Mouse (Mus musculus) myocyte (in vitro differentiated cells): Measurements from ENCODE around the gene Fbf1. TPM values are rescaled to one million over a fixed set of nuclear protein-coding genes. Genes with fewer than 3 reads are reported as not detected.
"Not testable (repeated sequence)": the region's sequence is repeated elsewhere in the genome, so short reads cannot be mapped to it uniquely, and the experiment has no call there.

Source experiments
- H3K27me3 ChIP-seq: one replicate; pipeline ENCODE4 v1.6.1; 2011; ENCODE audit not compliant: control insufficient read depth, insufficient read depth, insufficient read length
- H3K36me3 ChIP-seq: one replicate; pipeline ENCODE4 v1.6.1; 2011; ENCODE audit not compliant: control insufficient read depth, insufficient read depth
- H3K4me2 ChIP-seq: one replicate; pipeline ENCODE4 v1.6.1; 2011; ENCODE audit warnings: low read depth, control low read depth
- H3K4me3 ChIP-seq: one replicate; pipeline ENCODE4 v1.5.1; 2011; ENCODE audit warnings: mild to moderate bottlenecking, control low read depth, moderate library complexity
- H3K79me2 ChIP-seq: one replicate; pipeline ENCODE4 v1.6.1; 2011; ENCODE audit not compliant: control insufficient read depth, insufficient read depth
- H3ac ChIP-seq: one replicate; pipeline ENCODE4 v1.6.1; 2011; ENCODE audit not compliant: control insufficient read depth, insufficient read length
- CEBPB ChIP-seq: IDR thresholded peaks from 2 replicates; pipeline ENCODE4 v1.6.1; 2011; ENCODE audit warnings: mild to moderate bottlenecking, moderate library complexity; ENCODE audit not compliant: poor library complexity, insufficient read depth, severe bottlenecking
- E2F4 ChIP-seq: IDR thresholded peaks from one replicate; pipeline ENCODE4 v1.6.1; 2011; ENCODE audit warnings: mild to moderate bottlenecking, control low read depth, moderate library complexity; ENCODE audit not compliant: insufficient read depth
- MAX ChIP-seq: IDR thresholded peaks from one replicate; pipeline ENCODE4 v1.6.1; 2011; ENCODE audit warnings: low read depth, mild to moderate bottlenecking, control low read depth
- MYOD1 ChIP-seq, 3 experiments: IDR thresholded peaks; one replicate each; pipeline ENCODE4 v1.6.1; 2011; ENCODE audit warnings: control low read depth in 2 of 3, low read depth in 2 of 3, mild to moderate bottlenecking in 2 of 3, moderate library complexity in 1 of 3; ENCODE audit not compliant: insufficient read length in 2 of 3, control insufficient read depth in 1 of 3
- MYOG ChIP-seq, 3 experiments: IDR thresholded peaks; one replicate each; pipeline ENCODE4 v1.6.1; 2011; ENCODE audit warnings: control low read depth in 2 of 3, low read depth in 2 of 3, mild to moderate bottlenecking in 2 of 3; ENCODE audit not compliant: insufficient read length in 2 of 3, control insufficient read depth in 1 of 3, insufficient read depth in 1 of 3
- POLR2A ChIP-seq: IDR thresholded peaks from one replicate; pipeline ENCODE4 v1.6.1; 2011; ENCODE audit warnings: low read depth, mild to moderate bottlenecking, control low read depth, moderate library complexity; ENCODE audit not compliant: insufficient read length
- POLR2AphosphoS2 ChIP-seq: IDR thresholded peaks from one replicate; pipeline ENCODE4 v1.6.1; 2011; ENCODE audit warnings: low read depth, control low read depth; ENCODE audit not compliant: insufficient read length
- REST ChIP-seq: IDR thresholded peaks from one replicate; pipeline ENCODE4 v1.6.1; 2011; ENCODE audit warnings: mild to moderate bottlenecking, control low read depth, moderate library complexity; ENCODE audit not compliant: insufficient read depth, insufficient read length
- SRF ChIP-seq: IDR thresholded peaks from one replicate; pipeline ENCODE4 v1.6.1; 2011; ENCODE audit warnings: low read depth; ENCODE audit not compliant: control insufficient read depth, insufficient read length
- TCF12 ChIP-seq: IDR thresholded peaks from one replicate; pipeline ENCODE4 v1.6.1; 2011; ENCODE audit warnings: mild to moderate bottlenecking, control low read depth; ENCODE audit not compliant: poor library complexity, insufficient read depth, severe bottlenecking
- TCF3 ChIP-seq: IDR thresholded peaks from one replicate; pipeline ENCODE4 v1.6.1; 2011; ENCODE audit warnings: low read depth, control low read depth; ENCODE audit not compliant: insufficient read length
- USF1 ChIP-seq: IDR thresholded peaks from one replicate; pipeline ENCODE4 v1.6.1; 2011; ENCODE audit warnings: low read depth, mild to moderate bottlenecking, control low read depth, moderate library complexity
- polyA plus RNA-seq: library from polyadenylated mRNA; unstranded; fragments of >200 nt; fragmentation: generic; extraction: Trizol; gene quantifications from one replicate; pipeline ENCODE4 v1.2.1, GENCODE M21; 2012; ENCODE audit warnings: missing spikeins

Gene Fbf1
- polyA plus RNA-seq, 1 experiment: 41.7 TPM

GRCm38 (mm10) chr11:116129993-116130487, 37.9 kb downstream of the Fbf1 start:
- peak overlapping the region; percentile 93 for H3K4me2 ChIP-seq
- peak overlapping the region; percentile 27 for H3ac ChIP-seq
- H3K27me3 ChIP-seq: no peaks in the 10 kb centered on the region
- H3K36me3 ChIP-seq: peaks cover 3% of the 10 kb centered on the region
- no peaks in the 10 kb centered on the region for H3K79me2 ChIP-seq
- TF ChIP-seq E2F4 (no peak), MAX (no peak), TCF3 (no peak)
- peak overlapping the region; percentile 57 for H3K4me3 ChIP-seq

GRCm38 (mm10) chr11:116129091-116129790, 38.7 kb downstream of the Fbf1 start:
- TF ChIP-seq POLR2AphosphoS2 (no peak), E2F4 (no peak), MYOD1 (IDR thresholded peaks at IDR 0.05; ENCODE audit: control insufficient read depth in 1 of 3, insufficient read length in 2 of 3, low read depth in 2 of 3) (no peak), SRF (no peak), USF1 (no peak), TCF12 (no peak), MYOG (IDR thresholded peaks at IDR 0.05; ENCODE audit: control insufficient read depth in 1 of 3, insufficient read depth in 1 of 3, insufficient read length in 2 of 3, low read depth in 2 of 3) (no peak), CEBPB (no peak), TCF3 (no peak), REST (no peak), POLR2A (no peak), MAX (no peak)
- Histone ChIP-seq H3K27me3 (no peaks in the 10 kb centered on the region), H3K36me3 (peaks cover 3% of the 10 kb centered on the region), H3K4me2 (peak overlapping the region; percentile 93), H3K79me2 (no peaks in the 10 kb centered on the region), H3K4me3 (no peak overlapping the region), H3ac (no peak overlapping the region)

- Histone ChIP-seq H3K4me3 (no peak overlapping the region), H3K27me3 (no peaks in the 10 kb centered on the region), H3K36me3 (no peaks in the 10 kb centered on the region), H3ac (no peak overlapping the region), H3K4me2 (no peak overlapping the region), H3K79me2 (no peaks in the 10 kb centered on the region)
- TF ChIP-seq MAX (no peak), TCF12 (no peak), CEBPB (no peak), MYOG (IDR thresholded peaks at IDR 0.05; ENCODE audit: control insufficient read depth in 1 of 3, insufficient read depth in 1 of 3, insufficient read length in 2 of 3, low read depth in 2 of 3) (no peak), TCF3 (no peak), POLR2AphosphoS2 (no peak)
Measured at GRCm38 (mm10) chr11:116127986-116128385, 40.0 kb downstream of the Fbf1 start.

- Histone ChIP-seq H3K4me3 (no peak within 1 kb of the TSS), H3K4me2 (no peak within 1 kb of the TSS), H3K79me2 (no peaks in the 10 kb centered on the region), H3ac (no peak within 1 kb of the TSS), H3K27me3 (no peaks in the 10 kb centered on the region), H3K36me3 (no peaks in the 10 kb centered on the region)
- no peak for TF ChIP-seq SRF
- no peak for TF ChIP-seq TCF3
- TF ChIP-seq MYOD1 (IDR thresholded peaks at IDR 0.05; ENCODE audit: control insufficient read depth in 1 of 3, insufficient read length in 2 of 3, low read depth in 2 of 3): peak in 1 of 3 experiments; percentile 37
- TF ChIP-seq CEBPB: no peak
- TF ChIP-seq TCF12: no peak
Measured at GRCm38 (mm10) chr11:116127156-116127980, 40.6 kb downstream of the Fbf1 start, which contains the start of gene Trim47. Gene Trim47 (minus strand): TSS chr11:116127210.

- Histone ChIP-seq H3K79me2 (no peaks in the 10 kb centered on the region), H3K36me3 (no peaks in the 10 kb centered on the region), H3K4me2 (no peak overlapping the region), H3K27me3 (no peaks in the 10 kb centered on the region), H3K4me3 (no peak overlapping the region), H3ac (no peak overlapping the region)
- TF ChIP-seq MYOD1 (IDR thresholded peaks at IDR 0.05; ENCODE audit: control insufficient read depth in 1 of 3, insufficient read length in 2 of 3, low read depth in 2 of 3) (no peak), MAX (no peak), E2F4 (no peak), TCF12 (no peak), MYOG (IDR thresholded peaks at IDR 0.05; ENCODE audit: control insufficient read depth in 1 of 3, insufficient read depth in 1 of 3, insufficient read length in 2 of 3, low read depth in 2 of 3) (no peak), TCF3 (no peak), CEBPB (no peak)
Measured at GRCm38 (mm10) chr11:116126261-116126660, 41.7 kb downstream of the Fbf1 start.

- not testable (repeated sequence) for H3K4me3 ChIP-seq, H3K79me2 ChIP-seq, H3K4me2 ChIP-seq, H3K27me3 ChIP-seq, H3ac ChIP-seq, H3K36me3 ChIP-seq
Measured at GRCm38 (mm10) chr11:116121731-116122245, 46.2 kb downstream of the Fbf1 start.
